Mouse (Mus musculus) B cell, adult 67 days (primary cell): ENCODE results near the gene Prps1. TPM values are rescaled to one million over a fixed set of nuclear protein-coding genes. Genes with fewer than 3 reads are reported as not detected.

Source experiments
- total RNA-seq, 2 experiments: library from RNA; stranded (reverse); gene quantifications; 4 replicates each; pipeline ENCODE4 v1.2.4; 2023

Gene Prps1
- total RNA-seq, result 10 to 100 TPM; 33.6 to 34.2 TPM

DNA sequence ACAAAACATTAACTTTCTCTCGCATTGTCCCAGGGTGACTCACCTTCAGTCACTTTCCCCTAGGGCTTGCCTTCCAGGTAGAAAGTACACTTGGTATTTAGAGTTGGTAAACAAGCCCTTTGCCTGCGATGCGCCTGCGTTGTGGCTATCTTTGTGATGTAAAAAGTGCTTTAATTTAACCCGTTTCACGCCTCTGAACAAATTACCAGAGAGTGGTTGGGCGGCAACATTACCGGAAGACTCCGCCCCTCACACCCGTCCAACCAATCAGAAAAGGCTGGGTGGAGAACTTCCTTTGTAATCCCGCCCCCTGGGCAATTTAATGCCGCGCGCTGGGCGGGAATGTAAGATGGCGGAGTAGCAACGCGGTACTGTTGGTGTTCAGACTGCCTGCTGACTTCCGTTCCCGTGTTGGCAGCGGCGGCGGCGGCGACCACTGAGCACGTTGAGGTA, at the start of gene Prps1:
Prps1 (plus strand) TSS at position 335 of the 453 bp plus-strand sequence.

Other genes with a start within 250 kb of the Prps1 start
- not detected for gene Frmpd3, start 114.3 kb upstream of the Prps1 start, total RNA-seq
- gene Tsc22d3, start 144.0 kb downstream of the Prps1 start, total RNA-seq, result 1,000 to 10,000 TPM in 1 of 2 experiments, 100 to 1,000 TPM in 1; 849 to 1,070 TPM
- gene Mid2, start 208.0 kb downstream of the Prps1 start, total RNA-seq, result not detected